Comparison of ENCODE assay signal across 8 mouse cellular contexts in genomic region chr16:23898840-23899239, GRCm38 (mm10). TPM values are rescaled to one million over a fixed set of nuclear protein-coding genes. Genes with fewer than 3 reads are reported as not detected.
DNase-seq lines count a peak whose midpoint lies in the region; ATAC-seq lines count a peak whose summit lies in the region.

No protein-coding gene starts in this region.

- H3K27ac ChIP-seq in intestine, embryonic 16.5 days (ENCODE audit: low read length): no peak overlapping the region
- no peak overlapping the region for H3K27ac ChIP-seq in midbrain, embryonic 11.5 days (ENCODE audit: low read depth, low read length)

- DNase-seq in adipocyte (ENCODE audit: low spot score): peak; percentile 89
- DNase-seq in embryo, embryonic 10.5 days (ENCODE audit: low spot score): peak; percentile 93
- DNase-seq in gastrocnemius, postnatal 4 days (ENCODE audit: low spot score in 2 of 2): peak; percentile 50 to 77
- peak; percentile 73 to 83 for DNase-seq in left cerebral cortex, postnatal 36 days (ENCODE audit: low spot score in 2 of 2)
- DNase-seq in midbrain, embryonic 11.5 days (ENCODE audit: low spot score, missing footprints): peak; percentile 99
- peak; percentile 91 for DNase-seq in right cerebral cortex, postnatal 4 days
- DNase-seq in yolk sac, embryonic 10.5 days (ENCODE audit: low spot score): peak; percentile 44

- no peaks in the 10 kb centered on the region for H3K9me3 ChIP-seq in intestine, embryonic 16.5 days (ENCODE audit: control insufficient read depth, low read length)
- no peaks in the 10 kb centered on the region for H3K9me3 ChIP-seq in midbrain, embryonic 11.5 days (ENCODE audit: control insufficient read depth, low read length)

- H3K4me2 ChIP-seq in intestine, embryonic 16.5 days (ENCODE audit: low read depth, low read length): peak overlapping the region; percentile 39
- peak overlapping the region; percentile 49 for H3K4me2 ChIP-seq in midbrain, embryonic 11.5 days

- H3K36me3 ChIP-seq in intestine, embryonic 16.5 days (ENCODE audit: control insufficient read depth, insufficient read depth, low read length): no peaks in the 10 kb centered on the region
- no peaks in the 10 kb centered on the region for H3K36me3 ChIP-seq in midbrain, embryonic 11.5 days (ENCODE audit: control insufficient read depth, insufficient read depth, low read length)

- no peak overlapping the region for H3K9ac ChIP-seq in intestine, embryonic 16.5 days (ENCODE audit: low read depth, low read length)
- H3K9ac ChIP-seq in midbrain, embryonic 11.5 days (ENCODE audit: low read length): no peak overlapping the region; the same call in 1 of the 2 replicates

- intact Hi-C loops in left cerebral cortex, postnatal 36 days (cut with DNase I): loop anchor here (1.0 to 5.0 kb wide), 4 partner anchors 53 to 446 kb away; no protein-coding TSS in a partner anchor

- peak; percentile 64 for ATAC-seq in intestine, embryonic 16.5 days
- ATAC-seq in midbrain, embryonic 11.5 days (ENCODE audit: low FRiP score): peak; percentile 77

- H3K4me1 ChIP-seq in intestine, embryonic 16.5 days (ENCODE audit: control insufficient read depth, insufficient read depth, low read length): peaks cover 4% of the 10 kb centered on the region; the same call in 1 of the 2 replicates
- H3K4me1 ChIP-seq in midbrain, embryonic 11.5 days (ENCODE audit: control insufficient read depth, insufficient read depth, low read length): 0 out of 2 replicates have a peak, but pooled peaks cover 3% of the 10 kb centered on the region

- H3K4me3 ChIP-seq in intestine, embryonic 16.5 days (ENCODE audit: low read length): no peak overlapping the region
- H3K4me3 ChIP-seq in midbrain, embryonic 11.5 days (ENCODE audit: low read depth, low read length): peak overlapping the region; percentile 9; the same call in 1 of the 2 replicates

- no peaks in the 10 kb centered on the region for H3K27me3 ChIP-seq in intestine, embryonic 16.5 days (replicated peaks; ENCODE audit: control insufficient read depth, insufficient read depth, low read length)
- no peaks in the 10 kb centered on the region for H3K27me3 ChIP-seq in midbrain, embryonic 11.5 days (ENCODE audit: control insufficient read depth, insufficient read depth, low read length)

- 8% methylated on average over 12 of the region's 12 CpGs for WGBS in intestine, embryonic 16.5 days
- 17% methylated on average over 12 of the region's 12 CpGs for WGBS in midbrain, embryonic 11.5 days

RNA-seq across cellular contexts. Expression of gene Sst, which starts 8.1 kb away (rescaled TPM):
- not detected for total RNA-seq in gastrocnemius, postnatal 4 days (2021)
- 20.7 and 25.9 TPM in 2 replicates for polyA plus RNA-seq in intestine, embryonic 16.5 days (2015; fragmentation: Nextera tagmentation; extraction: Ambion mirVana)
- total RNA-seq in left cerebral cortex, postnatal 36 days (2021): 100 to 1,000 TPM; 409 to 480 TPM
- 35.8 and 44.0 TPM in 2 replicates for polyA plus RNA-seq in midbrain, embryonic 11.5 days (2014; fragmentation: Nextera tagmentation; extraction: Ambion mirVana)

RNA-seq across cellular contexts. Expression of gene Rtp2, which starts 33.4 kb away (rescaled TPM):
- not detected for total RNA-seq in gastrocnemius, postnatal 4 days (2021)
- not detected in 2 replicates for polyA plus RNA-seq in intestine, embryonic 16.5 days (2015; fragmentation: Nextera tagmentation; extraction: Ambion mirVana)
- not detected for total RNA-seq in left cerebral cortex, postnatal 36 days (2021)
- polyA plus RNA-seq in midbrain, embryonic 11.5 days (2014; fragmentation: Nextera tagmentation; extraction: Ambion mirVana): not detected in 2 replicates

Comparison
In these comparisons a context has a peak if more than half of its experiments do, and no peak if none do; other contexts are left out.
1. DNase-seq: peak in every context shown above with its lines; median percentile 99 in midbrain, embryonic 11.5 days; 93 in embryo, embryonic 10.5 days; 91 in right cerebral cortex, postnatal 4 days; 89 in adipocyte; 78 in left cerebral cortex, postnatal 36 days; 64 in gastrocnemius, postnatal 4 days; 44 in yolk sac, embryonic 10.5 days.
2. RNA of gene Sst, which starts 8.1 kb away (total RNA-seq): 409 to 480 TPM in left cerebral cortex, postnatal 36 days; not detected in gastrocnemius, postnatal 4 days; every median in the first group is over 100 times any median in the second.